Mouse (Mus musculus) layer of hippocampus, adult 11-12 months (tissue): ENCODE measurements at regions not wholly inside any gene's neighbourhood (a gene's known extent, or its start where the extent isn't known, plus 50 kb on each side); places are given as distances from the start of the nearest gene placed in this dataset.

Source experiments
- DNase-seq: peaks from one replicate; pipeline ENCODE4 v3.0.0; 2022; ENCODE audit warnings: low spot score

- no peak for DNase-seq
Observed at GRCm38 (mm10) chr11:38886466-38886865, 1650.7 kb upstream of the Tenm2 start.

GRCm38 (mm10) chr11:38861622-38862345, 1626.0 kb upstream of the Tenm2 start:
- DNase-seq: peak; percentile 56

- DNase-seq: no peak
Observed at GRCm38 (mm10) chr11:38856645-38857044, 1620.9 kb upstream of the Tenm2 start.

GRCm38 (mm10) chr11:38829148-38829547, 1593.4 kb upstream of the Tenm2 start:
- DNase-seq: no peak

- DNase-seq: no peak
Observed at GRCm38 (mm10) chr11:38828375-38828774, 1592.6 kb upstream of the Tenm2 start.

GRCm38 (mm10) chr11:38825172-38825753, 1589.5 kb upstream of the Tenm2 start:
- DNase-seq: no peak

- DNase-seq: no peak
Observed at GRCm38 (mm10) chr11:38818141-38818540, 1582.4 kb upstream of the Tenm2 start.

GRCm38 (mm10) chr11:38783548-38783947, 1547.8 kb upstream of the Tenm2 start:
- no peak for DNase-seq

- DNase-seq: no peak
Observed at GRCm38 (mm10) chr11:38779585-38779984, 1543.8 kb upstream of the Tenm2 start.

- DNase-seq: no peak
Observed at GRCm38 (mm10) chr11:38762241-38762640, 1526.5 kb upstream of the Tenm2 start.

- DNase-seq: peak; percentile 44
Observed at GRCm38 (mm10) chr11:38747549-38747948, 1511.8 kb upstream of the Tenm2 start.

GRCm38 (mm10) chr11:38729101-38729500, 1493.3 kb upstream of the Tenm2 start:
- DNase-seq: no peak

- DNase-seq: peak; percentile 15
Observed at GRCm38 (mm10) chr11:38715697-38716096, 1479.9 kb upstream of the Tenm2 start.

GRCm38 (mm10) chr11:38681264-38681663, 1445.5 kb upstream of the Tenm2 start:
- no peak for DNase-seq

GRCm38 (mm10) chr11:38673367-38674056, 1437.7 kb upstream of the Tenm2 start:
- peak; percentile 41 for DNase-seq
